Mouse (Mus musculus) forebrain, embryonic 16.5 days (tissue): ENCODE data around the gene Sumo3. TPM values are rescaled to one million over a fixed set of nuclear protein-coding genes. Genes with fewer than 3 reads are reported as not detected.
A peak's percentile ranks its signal among the peaks of the same experiment; 100 is the strongest.

Experiments used
- ATAC-seq: fragments of 200-750 bp; cut with Nextera tagmentation; 2 replicates; pipeline ENCODE4 v1.8.0; 2017; ENCODE audit warnings: mild to moderate bottlenecking, moderate library complexity
- H3K27ac ChIP-seq: fragments of 300-500 bp; sonication (generic); 2 replicates; pipeline ENCODE4 v1.5.1; 2014; ENCODE audit warnings: low read length, control low read depth
- H3K27me3 ChIP-seq: fragments of 300-500 bp; sonication (generic); replicated peaks from 2 replicates; pipeline ENCODE4 v1.6.1; 2014; ENCODE audit warnings: low read length; ENCODE audit not compliant: control insufficient read depth, insufficient read depth
- H3K36me3 ChIP-seq: fragments of 300-500 bp; sonication (generic); 2 replicates; pipeline ENCODE4 v1.6.1; 2014; ENCODE audit not compliant: control insufficient read depth, insufficient read depth
- H3K4me1 ChIP-seq: fragments of 300-500 bp; sonication (generic); replicated peaks from 2 replicates; pipeline ENCODE4 v1.6.1; 2014; ENCODE audit warnings: low read length; ENCODE audit not compliant: control insufficient read depth, insufficient read depth
- H3K4me2 ChIP-seq: fragments of 300-500 bp; sonication (generic); 2 replicates; pipeline ENCODE4 v1.6.1; 2014; ENCODE audit warnings: mild to moderate bottlenecking, low read length, control low read depth
- H3K4me3 ChIP-seq: fragments of 300-500 bp; sonication (generic); replicated peaks from 2 replicates; pipeline ENCODE4 v1.5.1; 2014; ENCODE audit warnings: mild to moderate bottlenecking, low read length, control low read depth
- H3K9ac ChIP-seq: fragments of 300-500 bp; sonication (generic); replicated peaks from 2 replicates; pipeline ENCODE4 v1.6.1; 2014; ENCODE audit warnings: low read depth, low read length, control low read depth
- H3K9me3 ChIP-seq: fragments of 300-500 bp; sonication (generic); 2 replicates; pipeline ENCODE4 v1.6.1; 2016; ENCODE audit warnings: low read length; ENCODE audit not compliant: control insufficient read depth
- whole genome bisulfite sequencing: fragments of 180-500 bp; shearing (Covaris S2); extraction: QIAGEN DNeasy Blood & Tissue Kit; methylation state at CpG from one replicate; pipeline ENCODE4 v1.1.7; 2014; 5-methylcytosine and 5-hydroxymethylcytosine counted together
- polyA plus RNA-seq: library from polyadenylated mRNA; unstranded; fragments of >200 nt; fragmentation: Nextera tagmentation; extraction: Ambion mirVana; gene quantifications from 2 replicates; pipeline ENCODE4 v1.2.1, GENCODE M21; 2015

Sumo3 gene
- polyA plus RNA-seq, 1 experiment from 2014 or later, result 349 TPM

- no peak overlapping the region for H3K4me3 ChIP-seq
- no peak for ATAC-seq
- no peak overlapping the region for H3K27ac ChIP-seq
- no peaks in the 10 kb centered on the region for H3K27me3 ChIP-seq
- no peaks in the 10 kb centered on the region for H3K9me3 ChIP-seq
- H3K36me3 ChIP-seq, result peaks cover 31% of the 10 kb centered on the region
- 93% methylated on average over 7 of the region's 7 CpGs for WGBS
- peaks cover 6% of the 10 kb centered on the region for H3K4me1 ChIP-seq
- H3K4me2 ChIP-seq, result no peak overlapping the region
- H3K9ac ChIP-seq, result no peak overlapping the region
Observed at GRCm38 (mm10) chr10:77616926-77617325, 11.0 kb downstream of the Sumo3 start.

GRCm38 (mm10) chr10:77621546-77621945, 15.6 kb downstream of the Sumo3 start:
- H3K9ac ChIP-seq, result peak overlapping the region; percentile 95
- H3K4me1 ChIP-seq, result peaks cover 36% of the 10 kb centered on the region
- H3K27ac ChIP-seq, result peak overlapping the region; percentile 89
- H3K36me3 ChIP-seq, result peaks cover 11% of the 10 kb centered on the region
- peak overlapping the region; percentile 99 for H3K4me3 ChIP-seq
- 78% methylated on average over 8 of the region's 8 CpGs for WGBS
- no peak for ATAC-seq
- H3K4me2 ChIP-seq, result peak overlapping the region; percentile 87
- no peaks in the 10 kb centered on the region for H3K9me3 ChIP-seq
- no peaks in the 10 kb centered on the region for H3K27me3 ChIP-seq

GRCm38 (mm10) chr10:77622055-77622988, 16.4 kb downstream of the Sumo3 start, which contains the start of gene Ube2g2:
Gene Ube2g2 (plus strand): TSS chr10:77622275.
- Histone ChIP-seq H3K9ac (peak within 1 kb of the TSS; percentile 95), H3K27me3 (no peaks in the 10 kb centered on the region), H3K4me1 (peaks cover 36% of the 10 kb centered on the region), H3K36me3 (peaks cover 8% of the 10 kb centered on the region; the same call in 1 of the 2 replicates), H3K27ac (peak within 1 kb of the TSS; percentile 89), H3K9me3 (no peaks in the 10 kb centered on the region), H3K4me3 (peak within 1 kb of the TSS; percentile 99), H3K4me2 (peak within 1 kb of the TSS; percentile 87)
- ATAC-seq, result peak; percentile 93
- under 1% methylated on average over 77 of the region's 96 CpGs for WGBS

- H3K9me3 ChIP-seq, result no peaks in the 10 kb centered on the region
- H3K36me3 ChIP-seq, result peaks cover 5% of the 10 kb centered on the region; the same call in 1 of the 2 replicates
- H3K9ac ChIP-seq, result peak overlapping the region; percentile 95
- peak overlapping the region; percentile 89 for H3K27ac ChIP-seq
- under 1% methylated on average over 8 of the region's 8 CpGs for WGBS
- H3K4me3 ChIP-seq, result peak overlapping the region; percentile 99
- peak; percentile 66 for ATAC-seq
- H3K4me1 ChIP-seq, result peaks cover 36% of the 10 kb centered on the region
- H3K27me3 ChIP-seq, result no peaks in the 10 kb centered on the region
- H3K4me2 ChIP-seq, result peak overlapping the region; percentile 81
Observed at GRCm38 (mm10) chr10:77623069-77623492, 17.2 kb downstream of the Sumo3 start.

GRCm38 (mm10) chr10:77623639-77624400, 17.9 kb downstream of the Sumo3 start:
- Histone ChIP-seq H3K36me3 (0 out of 2 replicates have a peak, but pooled peaks cover 2% of the 10 kb centered on the region), H3K4me1 (peaks cover 38% of the 10 kb centered on the region), H3K4me2 (peak overlapping the region; percentile 81), H3K9ac (0 out of 2 replicates have a peak overlapping the region, but pooled peaks have one; percentile 4), H3K27ac (0 out of 2 replicates have a peak overlapping the region, but pooled peaks have one; percentile 11), H3K4me3 (peak overlapping the region; percentile 99), H3K9me3 (no peaks in the 10 kb centered on the region), H3K27me3 (no peaks in the 10 kb centered on the region)
- 90% methylated on average over 10 of the region's 10 CpGs for WGBS
- no peak for ATAC-seq

GRCm38 (mm10) chr10:77624570-77624995, 18.7 kb downstream of the Sumo3 start:
- H3K36me3 ChIP-seq, result 0 out of 2 replicates have a peak, but pooled peaks cover 2% of the 10 kb centered on the region
- no peak overlapping the region for H3K9ac ChIP-seq
- no peak overlapping the region for H3K27ac ChIP-seq
- H3K4me1 ChIP-seq, result peaks cover 38% of the 10 kb centered on the region
- no peak overlapping the region for H3K4me2 ChIP-seq
- no peak for ATAC-seq
- no peak overlapping the region for H3K4me3 ChIP-seq
- no peaks in the 10 kb centered on the region for H3K9me3 ChIP-seq
- H3K27me3 ChIP-seq, result no peaks in the 10 kb centered on the region
- WGBS, result 67% methylated on average over 7 of the region's 7 CpGs

- Histone ChIP-seq H3K9me3 (no peaks in the 10 kb centered on the region), H3K27me3 (no peaks in the 10 kb centered on the region), H3K4me2 (no peak overlapping the region), H3K36me3 (0 out of 2 replicates have a peak, but pooled peaks cover 2% of the 10 kb centered on the region), H3K27ac (no peak overlapping the region), H3K4me3 (no peak overlapping the region), H3K9ac (no peak overlapping the region), H3K4me1 (peaks cover 38% of the 10 kb centered on the region)
- ATAC-seq, result no peak
- 89% methylated on average over 7 of the region's 7 CpGs for WGBS
Observed at GRCm38 (mm10) chr10:77626036-77626435, 20.1 kb downstream of the Sumo3 start.

GRCm38 (mm10) chr10:77626591-77626990, 20.7 kb downstream of the Sumo3 start:
- WGBS, result 71% methylated on average over 7 of the region's 7 CpGs
- no peaks in the 10 kb centered on the region for H3K27me3 ChIP-seq
- H3K27ac ChIP-seq, result no peak overlapping the region
- 0 out of 2 replicates have a peak, but pooled peaks cover 2% of the 10 kb centered on the region for H3K36me3 ChIP-seq
- no peak overlapping the region for H3K4me2 ChIP-seq
- no peak for ATAC-seq
- H3K9me3 ChIP-seq, result no peaks in the 10 kb centered on the region
- H3K9ac ChIP-seq, result no peak overlapping the region
- peaks cover 36% of the 10 kb centered on the region for H3K4me1 ChIP-seq
- no peak overlapping the region for H3K4me3 ChIP-seq

- ATAC-seq, result peak; percentile 70
- H3K36me3 ChIP-seq, result peaks cover 3% of the 10 kb centered on the region; the same call in 1 of the 2 replicates
- H3K27me3 ChIP-seq, result no peaks in the 10 kb centered on the region
- peaks cover 33% of the 10 kb centered on the region for H3K4me1 ChIP-seq
- no peak overlapping the region for H3K27ac ChIP-seq
- H3K9me3 ChIP-seq, result no peaks in the 10 kb centered on the region
- H3K4me3 ChIP-seq, result no peak overlapping the region
- WGBS, result 23% methylated on average over 2 of the region's 2 CpGs
- no peak overlapping the region for H3K9ac ChIP-seq
- no peak overlapping the region for H3K4me2 ChIP-seq
Observed at GRCm38 (mm10) chr10:77627497-77627896, 21.6 kb downstream of the Sumo3 start.
